Mouse (Mus musculus) lung, adult 10 weeks (tissue): ENCODE measurements around the gene Dnajc28. TPM values are rescaled to one million over a fixed set of nuclear protein-coding genes. Genes with fewer than 3 reads are reported as not detected.

ENCODE experiments used
- polyA plus RNA-seq: library from polyadenylated mRNA; stranded (reverse); fragments of 350-450 nt; fragmentation: Illumina TruSeq; extraction: RNeasy Lipid Tissue Mini Kit (QIAGEN cat#74804); gene quantifications from one replicate; pipeline ENCODE4 v1.2.3, GENCODE M21; 2014; ENCODE audit warnings: low read depth, low replicate concordance; ENCODE audit not compliant: insufficient read depth

The Dnajc28 gene
- 2.6 TPM for polyA plus RNA-seq

DNA sequence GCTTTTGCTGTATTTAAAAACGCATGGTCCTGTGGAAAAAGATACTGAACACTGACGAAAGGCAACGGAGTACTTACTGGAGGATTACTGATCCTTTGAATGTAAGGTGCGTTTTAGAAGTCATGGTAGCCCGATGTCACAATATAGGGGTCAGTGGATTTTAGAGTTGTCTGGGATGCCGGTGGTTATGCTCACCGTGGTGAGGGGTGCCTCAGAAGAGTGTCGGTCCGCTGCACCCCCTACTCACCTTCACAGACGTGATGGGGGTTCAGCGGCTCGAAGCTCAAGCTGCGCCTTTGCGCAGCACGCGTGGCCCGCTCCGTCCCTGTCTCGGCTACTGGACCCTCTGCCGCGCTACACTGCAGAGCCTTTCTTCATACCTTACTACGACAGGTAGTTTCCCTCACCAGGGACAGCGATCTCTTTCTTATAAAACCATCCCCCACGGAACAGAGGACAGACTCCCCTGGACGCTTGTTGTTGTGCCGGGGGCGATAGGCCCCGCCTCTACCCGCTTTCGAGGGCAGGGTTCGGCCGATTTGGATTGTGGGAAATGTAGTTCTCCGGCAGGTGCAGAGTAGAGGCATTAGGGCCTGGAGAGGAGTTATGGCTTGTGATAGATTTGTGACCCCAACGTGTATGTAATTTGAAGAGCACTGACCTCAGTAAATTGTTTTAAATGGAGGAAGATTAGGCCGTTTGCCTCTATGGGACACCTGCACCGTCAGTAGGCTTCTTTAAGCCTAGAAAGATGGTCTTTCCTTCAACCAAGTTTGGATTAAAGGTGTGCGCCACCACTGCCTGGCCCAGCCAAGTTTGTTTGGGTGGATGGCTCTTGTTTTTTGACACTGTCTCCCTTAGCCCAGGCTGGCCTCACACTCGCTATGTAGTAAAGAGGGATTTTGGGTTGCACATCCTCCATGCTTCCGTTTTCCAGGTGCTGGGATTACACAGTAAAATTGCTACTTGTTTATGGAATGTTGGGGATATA is at the start of gene Dnajc28:
TSS of gene Dnajc28 (minus strand) at position 516 of the 991 bp plus-strand sequence.

GRCm38 (mm10) chr16:91647461-91648219 is 28.8 kb upstream of the Dnajc28 start, which contains the start of gene Son:
Gene Son (plus strand): TSS chr16:91647506.

GRCm38 (mm10) chr16:91646681-91647419 is 28.0 kb upstream of the Dnajc28 start, which contains the start of gene Gart:
Gene Gart (minus strand): TSS chr16:91646952.

GRCm38 (mm10) chr16:91597672-91598010 is 21.2 kb downstream of the Dnajc28 start, which contains the start of gene Tmem50b:
Gene Tmem50b (minus strand): TSS chr16:91597800.

Other genes starting within 250 kb of the Dnajc28 start
- gene Ifnar2, start 246.2 kb downstream of the Dnajc28 start, polyA plus RNA-seq: 72.3 TPM
- not detected for gene Gm21970, start 227.3 kb downstream of the Dnajc28 start, polyA plus RNA-seq
- 56.4 TPM for gene Il10rb, start 212.9 kb downstream of the Dnajc28 start, polyA plus RNA-seq
- 22.3 TPM for gene Ifnar1, start 133.8 kb downstream of the Dnajc28 start, polyA plus RNA-seq
- 23.4 TPM for gene Ifngr2, start 72.0 kb downstream of the Dnajc28 start, polyA plus RNA-seq
- 80.1 TPM for gene Tmem50b, start 21.2 kb downstream of the Dnajc28 start, polyA plus RNA-seq
- gene Gart, start 27.9 kb upstream of the Dnajc28 start, polyA plus RNA-seq: 25.6 TPM
- 107 TPM for gene Son, start 28.5 kb upstream of the Dnajc28 start, polyA plus RNA-seq
- gene Donson, start 69.7 kb upstream of the Dnajc28 start, polyA plus RNA-seq: 5.1 TPM
- 35.4 TPM for gene Cryzl1, start 109.9 kb upstream of the Dnajc28 start, polyA plus RNA-seq
- 9.3 TPM for gene Itsn1, start 110.3 kb upstream of the Dnajc28 start, polyA plus RNA-seq